Mouse (Mus musculus): Measurements from ENCODE around the gene Ncoa1. TPM values are rescaled to one million over a fixed set of nuclear protein-coding genes. Genes with fewer than 3 reads are reported as not detected.

The Ncoa1 gene
- polyA plus RNA-seq, 1 experiment from 2014 or later, result 9.1 TPM

DNA sequence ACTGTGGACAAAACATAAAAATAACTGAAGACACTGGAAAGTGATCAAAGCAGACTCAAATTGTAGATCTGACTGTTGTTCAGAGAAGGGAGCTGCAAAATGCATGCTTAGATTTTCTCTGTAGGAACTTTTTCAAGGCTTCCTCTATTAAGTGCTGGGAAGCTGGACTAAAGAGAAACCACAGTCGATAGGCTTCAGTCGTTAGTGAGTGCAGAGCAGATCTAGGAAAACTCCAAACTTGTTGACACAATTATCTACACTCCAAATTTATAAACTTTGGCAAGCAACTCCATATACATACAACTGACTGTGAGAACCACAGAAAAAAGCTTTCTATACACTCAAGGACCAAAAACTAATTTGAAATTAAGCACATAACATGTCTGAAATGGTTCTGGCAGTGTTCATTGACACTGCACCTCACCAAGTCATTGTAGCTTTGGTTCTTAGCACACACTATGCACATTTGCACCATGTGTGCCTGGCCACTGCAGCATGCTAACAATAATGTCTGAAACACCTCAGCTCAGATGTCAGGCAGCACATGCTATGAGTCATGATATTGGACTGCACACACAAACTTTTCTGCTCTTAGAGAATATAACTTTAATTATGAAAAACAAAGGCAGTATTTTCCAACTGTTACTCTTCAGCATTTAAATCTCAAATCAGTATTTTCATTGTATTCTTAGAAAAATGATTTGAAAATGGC, 121.8 kb downstream of the Ncoa1 start:
- no peaks in the 10 kb centered on the region for H3K9me3 ChIP-seq
- peak overlapping the region; percentile 69 for H3K27ac ChIP-seq
- no peak overlapping the region for H3K9ac ChIP-seq
- peak; percentile 78; the same call in 1 of the 2 replicates for ATAC-seq (ENCODE audit: borderline replicate concordance, extremely low read depth, low FRiP score, low TSS enrichment)
- no peaks in the 10 kb centered on the region for H3K27me3 ChIP-seq
- H3K4me2 ChIP-seq, result no peak overlapping the region
- H3K4me1 ChIP-seq, result 0 out of 2 replicates have a peak, but pooled peaks cover 2% of the 10 kb centered on the region
- no peak overlapping the region for H3K4me3 ChIP-seq
- 50% methylated on average over 2 of the region's 2 CpGs for WGBS
- H3K36me3 ChIP-seq, result no peaks in the 10 kb centered on the region

DNA sequence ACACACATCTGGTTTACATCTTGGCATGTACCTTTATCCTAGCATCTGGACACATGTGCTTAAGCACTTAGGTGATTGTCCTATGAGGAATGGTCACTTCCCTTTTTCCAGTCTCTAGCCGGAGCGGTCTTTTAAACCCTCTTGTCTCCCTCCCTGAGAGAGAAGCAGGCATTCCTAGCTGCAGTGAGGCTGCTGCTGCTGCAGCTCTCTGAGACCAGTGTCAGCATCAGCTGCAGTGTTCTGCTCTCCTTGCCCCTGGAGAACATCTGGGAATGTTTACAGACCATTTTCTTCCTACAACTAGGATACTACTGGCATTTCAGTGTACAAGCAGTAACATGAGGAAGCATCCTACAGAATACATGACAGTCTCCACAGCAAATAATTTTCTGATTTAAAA, 133.8 kb downstream of the Ncoa1 start:
- Histone ChIP-seq H3K9me3 (no peaks in the 10 kb centered on the region), H3K4me1 (0 out of 2 replicates have a peak, but pooled peaks cover 5% of the 10 kb centered on the region), H3K4me3 (no peak overlapping the region), H3K4me2 (no peak overlapping the region), H3K9ac (no peak overlapping the region), H3K27me3 (no peaks in the 10 kb centered on the region), H3K27ac (no peak overlapping the region), H3K36me3 (no peaks in the 10 kb centered on the region)
- 79% methylated on average over 2 of the region's 2 CpGs for WGBS
- ATAC-seq (ENCODE audit: borderline replicate concordance, extremely low read depth, low FRiP score, low TSS enrichment), result no peak

DNA sequence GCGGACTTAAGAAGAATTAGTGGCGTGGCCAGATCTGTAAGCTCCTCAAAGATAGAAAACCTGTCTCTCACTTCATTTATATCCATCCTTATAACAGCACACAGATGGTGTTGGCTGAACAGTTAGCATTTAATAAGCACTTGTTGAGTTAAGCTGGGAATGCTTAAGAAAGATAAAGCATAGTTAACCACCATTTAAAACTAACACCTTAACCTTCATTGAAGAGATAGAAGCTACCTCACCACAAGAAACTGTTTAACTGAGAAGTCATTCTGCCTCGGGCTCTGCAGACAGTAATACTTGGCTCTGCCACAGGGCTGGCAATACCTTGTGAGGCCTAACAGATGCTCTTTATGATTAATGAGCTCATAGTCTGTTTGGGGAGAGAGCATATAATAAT, 134.9 kb downstream of the Ncoa1 start:
- Histone ChIP-seq H3K4me2 (no peak overlapping the region), H3K27ac (no peak overlapping the region), H3K4me3 (no peak overlapping the region), H3K9ac (no peak overlapping the region), H3K27me3 (no peaks in the 10 kb centered on the region), H3K36me3 (no peaks in the 10 kb centered on the region), H3K4me1 (0 out of 2 replicates have a peak, but pooled peaks cover 5% of the 10 kb centered on the region), H3K9me3 (no peaks in the 10 kb centered on the region)
- no peak for ATAC-seq (ENCODE audit: borderline replicate concordance, extremely low read depth, low FRiP score, low TSS enrichment)
- WGBS, result 49% methylated on average over 3 of the region's 3 CpGs

DNA sequence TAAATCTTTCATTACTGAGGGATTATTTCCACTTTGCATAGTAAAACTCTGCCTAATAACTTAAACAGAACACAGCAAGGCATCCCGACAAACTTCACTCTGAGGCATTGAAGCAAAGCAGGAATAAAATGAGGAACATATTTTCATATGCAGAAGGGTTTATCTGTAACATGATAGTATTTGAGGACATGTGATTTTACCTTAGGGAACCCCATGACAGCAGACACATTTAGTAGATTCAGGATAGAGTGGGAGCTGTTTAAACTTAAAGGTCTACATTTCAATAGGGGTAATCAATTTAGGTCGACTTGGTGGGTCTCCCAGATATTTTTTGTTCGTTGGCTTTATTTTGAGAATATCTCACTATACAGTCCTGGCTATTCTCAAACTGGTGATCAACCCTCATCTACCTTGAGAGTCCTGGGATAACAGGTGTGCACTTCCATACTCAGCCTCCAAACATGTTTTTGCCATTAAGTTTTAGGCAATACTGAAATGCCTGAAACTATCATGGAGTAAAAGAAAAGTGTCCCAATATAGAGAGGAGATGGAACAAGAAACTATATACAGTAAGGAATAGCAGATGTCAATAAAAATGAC, 136.6 kb downstream of the Ncoa1 start:
- Histone ChIP-seq H3K4me1 (0 out of 2 replicates have a peak, but pooled peaks cover 5% of the 10 kb centered on the region), H3K4me3 (no peak overlapping the region), H3K9me3 (no peaks in the 10 kb centered on the region), H3K4me2 (no peak overlapping the region), H3K36me3 (no peaks in the 10 kb centered on the region), H3K9ac (no peak overlapping the region), H3K27ac (no peak overlapping the region), H3K27me3 (no peaks in the 10 kb centered on the region)
- ATAC-seq (ENCODE audit: borderline replicate concordance, extremely low read depth, low FRiP score, low TSS enrichment), result no peak
- WGBS, result 61% methylated on average over 3 of the region's 3 CpGs

DNA sequence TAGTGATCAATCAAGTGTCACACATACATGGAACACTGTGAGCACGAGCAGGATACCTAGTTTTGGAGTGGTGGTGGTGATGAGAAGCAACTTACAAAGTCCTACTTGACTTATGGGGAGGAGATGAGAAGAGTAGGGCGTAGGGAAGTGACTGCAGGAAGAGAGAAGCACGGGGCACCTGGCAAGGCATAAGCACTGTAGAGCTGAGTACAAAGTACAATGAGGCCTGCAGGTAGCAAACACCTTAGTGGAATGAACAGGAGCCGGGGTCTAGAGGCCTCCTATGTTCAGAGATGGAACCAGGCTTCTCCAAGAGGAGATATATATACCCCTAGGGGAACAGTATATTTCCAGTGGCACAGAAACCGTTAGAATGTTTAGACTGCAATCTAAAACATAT, 153.4 kb downstream of the Ncoa1 start:
- H3K27ac ChIP-seq, result no peak overlapping the region
- WGBS, result 70% methylated on average over 5 of the region's 5 CpGs
- no peaks in the 10 kb centered on the region for H3K9me3 ChIP-seq
- H3K4me3 ChIP-seq, result no peak overlapping the region
- H3K4me1 ChIP-seq, result no peaks in the 10 kb centered on the region
- no peak for ATAC-seq (ENCODE audit: borderline replicate concordance, extremely low read depth, low FRiP score, low TSS enrichment)
- no peaks in the 10 kb centered on the region for H3K27me3 ChIP-seq
- no peak overlapping the region for H3K4me2 ChIP-seq
- no peak overlapping the region for H3K9ac ChIP-seq
- no peaks in the 10 kb centered on the region for H3K36me3 ChIP-seq

DNA sequence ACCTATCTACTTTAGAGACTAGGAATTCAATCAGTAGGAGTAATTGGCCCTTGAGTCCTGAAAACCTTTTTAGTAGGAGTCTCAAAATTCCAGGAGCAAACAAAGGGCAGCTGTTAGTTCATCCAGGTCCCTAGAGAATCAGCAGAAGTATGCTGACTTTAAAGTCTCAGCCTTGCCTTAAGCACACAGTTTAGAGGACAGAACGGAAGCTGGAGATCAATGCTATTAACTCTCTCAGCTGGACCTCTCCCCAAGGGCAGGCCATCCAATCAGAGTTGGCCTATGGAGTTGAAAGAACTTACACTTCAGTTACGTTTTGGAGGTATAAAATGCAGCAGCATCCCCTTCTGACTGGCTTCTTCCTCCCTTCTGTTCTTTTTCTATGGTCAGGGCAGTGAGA, 154.8 kb downstream of the Ncoa1 start:
- H3K27me3 ChIP-seq, result no peaks in the 10 kb centered on the region
- no peaks in the 10 kb centered on the region for H3K9me3 ChIP-seq
- H3K36me3 ChIP-seq, result no peaks in the 10 kb centered on the region
- H3K4me1 ChIP-seq, result no peaks in the 10 kb centered on the region
- no peak overlapping the region for H3K4me3 ChIP-seq
- WGBS, result 44% methylated on average over 2 of the region's 2 CpGs
- H3K27ac ChIP-seq, result no peak overlapping the region
- H3K9ac ChIP-seq, result no peak overlapping the region
- no peak overlapping the region for H3K4me2 ChIP-seq
- ATAC-seq (ENCODE audit: borderline replicate concordance, extremely low read depth, low FRiP score, low TSS enrichment), result no peak

DNA sequence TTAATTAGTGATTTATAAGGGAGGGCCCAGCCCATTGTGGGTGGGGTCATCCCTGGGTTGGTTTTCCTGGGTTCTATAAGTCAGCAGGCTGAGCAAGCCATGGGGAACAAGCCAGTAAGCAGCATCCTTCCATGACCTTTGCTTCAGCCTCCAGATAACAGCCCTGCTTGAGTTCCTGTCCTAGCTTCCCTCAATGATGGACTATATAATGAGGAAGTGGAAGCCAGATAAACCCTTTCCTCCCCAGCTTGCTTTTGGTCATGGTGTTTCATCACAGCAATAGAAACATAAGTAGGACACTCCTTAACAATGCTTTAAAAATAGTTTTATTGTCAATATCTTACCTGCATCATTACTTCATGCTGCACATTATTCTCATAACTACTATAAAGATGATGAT, 163.2 kb downstream of the Ncoa1 start:
- Histone ChIP-seq H3K9me3 (no peaks in the 10 kb centered on the region), H3K4me2 (no peak overlapping the region), H3K9ac (no peak overlapping the region), H3K27me3 (no peaks in the 10 kb centered on the region), H3K4me1 (no peaks in the 10 kb centered on the region), H3K4me3 (no peak overlapping the region), H3K27ac (no peak overlapping the region), H3K36me3 (0 out of 2 replicates have a peak, but pooled peaks cover 3% of the 10 kb centered on the region)
- ATAC-seq (ENCODE audit: borderline replicate concordance, extremely low read depth, low FRiP score, low TSS enrichment), result no peak

DNA sequence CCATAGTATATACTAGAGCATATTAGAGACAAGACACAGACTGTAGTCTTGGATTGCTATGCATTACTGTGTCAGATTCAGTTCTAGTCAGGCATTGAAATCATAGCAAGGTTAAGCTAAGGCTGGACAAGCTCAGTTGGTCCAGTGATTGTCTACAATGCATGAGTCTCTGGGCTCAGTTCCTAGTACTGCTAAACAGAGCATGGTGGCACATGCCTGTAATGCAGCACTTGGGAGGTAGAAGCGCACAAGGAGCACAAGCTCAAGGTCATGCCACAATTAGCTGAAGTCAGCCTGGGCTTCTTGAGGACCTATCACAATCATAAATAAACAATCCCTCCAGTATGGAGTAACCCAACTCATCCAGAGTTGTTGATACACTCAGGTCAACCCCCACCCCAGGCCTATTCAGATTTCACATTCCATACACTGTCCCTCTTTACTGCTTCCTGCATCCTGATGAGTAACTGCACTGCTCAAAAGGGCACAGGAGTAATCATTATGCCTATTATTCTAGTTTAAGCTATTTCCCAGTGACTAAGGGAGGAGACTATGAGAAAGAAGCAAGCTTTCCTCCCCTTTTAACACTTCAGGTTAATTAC, 170.2 kb downstream of the Ncoa1 start:
- Histone ChIP-seq H3K4me2 (no peak overlapping the region), H3K4me3 (no peak overlapping the region), H3K4me1 (no peaks in the 10 kb centered on the region), H3K36me3 (no peaks in the 10 kb centered on the region), H3K9ac (no peak overlapping the region), H3K27ac (no peak overlapping the region), H3K9me3 (no peaks in the 10 kb centered on the region), H3K27me3 (no peaks in the 10 kb centered on the region)
- ATAC-seq (ENCODE audit: borderline replicate concordance, extremely low read depth, low FRiP score, low TSS enrichment), result no peak
- WGBS, result 60% methylated on average over 1 of the region's 1 CpGs

DNA sequence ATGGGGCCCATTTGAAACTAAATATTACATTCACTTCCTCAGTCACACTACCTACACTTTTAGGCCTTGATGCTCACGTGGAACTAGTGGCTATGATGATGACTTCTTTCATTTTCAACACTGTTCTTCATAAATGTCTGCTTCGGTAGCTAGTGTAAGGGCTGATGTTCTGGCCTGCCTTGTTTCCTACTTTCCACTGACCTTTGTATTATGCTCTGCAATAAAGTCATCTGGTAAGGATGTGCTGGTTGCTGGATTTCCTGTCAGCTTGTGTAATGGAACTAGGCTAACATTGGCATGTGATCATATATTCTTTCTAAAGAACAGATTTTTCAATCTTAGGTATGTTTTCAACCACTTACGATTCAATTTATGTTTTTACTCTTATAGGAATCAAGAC, 177.7 kb downstream of the Ncoa1 start:
- Histone ChIP-seq H3K36me3 (peaks cover 15% of the 10 kb centered on the region), H3K27me3 (no peaks in the 10 kb centered on the region), H3K27ac (no peak overlapping the region), H3K9ac (no peak overlapping the region), H3K4me3 (no peak overlapping the region), H3K9me3 (no peaks in the 10 kb centered on the region), H3K4me2 (no peak overlapping the region), H3K4me1 (no peaks in the 10 kb centered on the region)
- WGBS, result 84% methylated on average over 3 of the region's 3 CpGs
- ATAC-seq (ENCODE audit: borderline replicate concordance, extremely low read depth, low FRiP score, low TSS enrichment), result no peak

DNA sequence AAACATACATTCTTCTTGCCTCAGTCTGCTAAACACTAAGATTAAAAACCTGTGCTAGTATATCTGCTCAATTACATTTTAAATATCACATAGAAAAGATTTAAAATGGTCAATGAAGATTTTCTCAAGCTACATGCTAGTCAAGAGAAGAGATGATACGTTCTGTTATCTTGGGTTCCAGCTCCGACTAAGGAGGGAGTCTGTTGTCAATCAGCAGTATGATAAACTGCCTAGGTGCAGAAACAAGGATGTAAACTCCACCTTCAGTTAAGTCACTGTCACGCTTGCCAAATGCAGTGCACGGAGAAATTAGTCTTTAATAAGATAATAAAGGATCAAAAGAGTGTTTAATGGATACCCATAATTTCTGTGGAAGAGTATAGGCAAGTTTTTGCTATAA, 178.4 kb downstream of the Ncoa1 start:
- no peak for ATAC-seq (ENCODE audit: borderline replicate concordance, extremely low read depth, low FRiP score, low TSS enrichment)
- 67% methylated on average over 4 of the region's 4 CpGs for WGBS
- no peak overlapping the region for H3K4me2 ChIP-seq

DNA sequence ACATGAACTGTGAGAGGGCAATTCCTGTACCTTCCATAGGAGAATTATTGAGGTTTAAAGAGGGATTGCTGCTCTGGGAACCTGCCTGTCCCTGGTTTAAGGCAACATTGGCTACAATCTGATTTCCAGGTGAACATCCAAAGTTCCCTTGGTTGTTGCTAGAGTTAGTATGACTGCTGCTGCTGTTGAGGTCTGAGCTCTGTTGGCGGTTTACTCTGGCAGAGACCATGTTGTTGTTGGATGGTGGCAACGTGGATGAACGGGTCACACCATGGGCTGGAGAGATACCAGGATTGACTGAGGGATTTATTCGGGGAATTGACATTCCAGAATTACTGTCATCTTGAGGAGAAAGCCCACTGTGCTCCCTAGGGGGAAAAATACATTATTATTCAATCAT, 181.1 kb downstream of the Ncoa1 start:
- H3K9me3 ChIP-seq, result no peaks in the 10 kb centered on the region
- no peak overlapping the region for H3K9ac ChIP-seq
- 87% methylated on average over 4 of the region's 4 CpGs for WGBS
- no peaks in the 10 kb centered on the region for H3K27me3 ChIP-seq
- no peaks in the 10 kb centered on the region for H3K4me1 ChIP-seq
- no peak overlapping the region for H3K27ac ChIP-seq
- no peak overlapping the region for H3K4me3 ChIP-seq
- no peak for ATAC-seq (ENCODE audit: borderline replicate concordance, extremely low read depth, low FRiP score, low TSS enrichment)
- H3K4me2 ChIP-seq, result no peak overlapping the region
- peaks cover 15% of the 10 kb centered on the region for H3K36me3 ChIP-seq

More for the DNA sequence above, 178.4 kb downstream of the Ncoa1 start:
- no peaks in the 10 kb centered on the region for H3K27me3 ChIP-seq
- H3K36me3 ChIP-seq, result peaks cover 15% of the 10 kb centered on the region
- no peaks in the 10 kb centered on the region for H3K9me3 ChIP-seq
- H3K9ac ChIP-seq, result no peak overlapping the region
- H3K4me1 ChIP-seq, result no peaks in the 10 kb centered on the region
- no peak overlapping the region for H3K4me3 ChIP-seq
- H3K27ac ChIP-seq, result no peak overlapping the region

DNA sequence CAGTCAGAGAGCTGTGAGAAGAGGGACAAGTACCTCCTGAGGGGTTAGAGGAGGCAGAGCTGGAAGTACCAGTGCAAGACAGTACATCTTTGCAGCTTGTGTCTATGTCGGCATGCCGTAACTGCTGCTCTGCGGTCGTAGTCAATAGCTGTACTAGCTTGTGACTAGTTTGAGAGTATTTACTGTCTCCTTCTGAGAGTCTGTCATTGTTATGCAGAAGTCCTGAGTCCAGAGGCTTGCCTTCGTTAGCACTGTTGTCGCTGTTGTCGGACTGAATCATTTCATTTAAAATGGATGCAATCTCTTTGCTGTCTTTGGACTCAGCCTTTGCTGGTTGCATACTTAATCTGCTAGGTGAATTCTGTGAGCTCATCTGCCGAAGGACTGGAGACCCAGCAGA, 181.7 kb downstream of the Ncoa1 start:
- Histone ChIP-seq H3K9ac (no peak overlapping the region), H3K36me3 (peaks cover 18% of the 10 kb centered on the region), H3K4me2 (no peak overlapping the region), H3K9me3 (no peaks in the 10 kb centered on the region), H3K4me1 (no peaks in the 10 kb centered on the region), H3K4me3 (no peak overlapping the region), H3K27ac (no peak overlapping the region), H3K27me3 (no peaks in the 10 kb centered on the region)
- 91% methylated on average over 8 of the region's 8 CpGs for whole genome bisulfite sequencing
- ATAC-seq (ENCODE audit: borderline replicate concordance, extremely low read depth, low FRiP score, low TSS enrichment), result no peak
